Mouse (Mus musculus) liver, postnatal 0 days (tissue): ENCODE results near the gene Gabrp. TPM values are rescaled to one million over a fixed set of nuclear protein-coding genes. Genes with fewer than 3 reads are reported as not detected.

Experiments used
- ATAC-seq: fragments of 200-750 bp; cut with Nextera tagmentation; 2 replicates; pipeline ENCODE4 v1.8.0; 2017; ENCODE audit warnings: mild to moderate bottlenecking, moderate library complexity
- DNase-seq: peaks from one replicate; pipeline ENCODE4 v3.0.0-alpha.2; 2016
- H3K27ac ChIP-seq: fragments of 300-500 bp; sonication (generic); 2 replicates; pipeline ENCODE4 v1.5.1; 2014; ENCODE audit warnings: antibody characterized with exemption, moderate library complexity, mild to moderate bottlenecking, low read depth
- H3K27me3 ChIP-seq: fragments of 300-500 bp; sonication (generic); 2 replicates; pipeline ENCODE4 v1.6.1; 2014; ENCODE audit warnings: low read length, control low read depth, mixed read lengths; ENCODE audit not compliant: insufficient read depth
- H3K36me3 ChIP-seq: fragments of 300-500 bp; sonication (generic); replicated peaks from 2 replicates; pipeline ENCODE4 v1.6.1; 2014; ENCODE audit warnings: mild to moderate bottlenecking, control low read depth, low read length, moderate library complexity, mixed read lengths; ENCODE audit not compliant: insufficient read depth
- H3K4me1 ChIP-seq: fragments of 300-500 bp; sonication (generic); 2 replicates; pipeline ENCODE4 v1.6.1; 2014; ENCODE audit warnings: antibody characterized with exemption, mild to moderate bottlenecking, control low read depth; ENCODE audit not compliant: insufficient read depth
- H3K4me2 ChIP-seq: fragments of 300-500 bp; sonication (generic); 2 replicates; pipeline ENCODE4 v1.6.1; 2014; ENCODE audit warnings: low read depth, mild to moderate bottlenecking, low read length, moderate library complexity, mixed read lengths
- H3K4me3 ChIP-seq: fragments of 300-500 bp; sonication (generic); 2 replicates; pipeline ENCODE4 v1.5.1; 2014; ENCODE audit warnings: low read depth, low read length
- H3K9ac ChIP-seq: fragments of 300-500 bp; sonication (generic); replicated peaks from 2 replicates; pipeline ENCODE4 v1.6.1; 2014; ENCODE audit warnings: mild to moderate bottlenecking, moderate library complexity
- H3K9me3 ChIP-seq: fragments of 300-500 bp; sonication (generic); 2 replicates; pipeline ENCODE4 v1.6.1; 2016; ENCODE audit warnings: mild to moderate bottlenecking, control low read depth, low read length, mixed read lengths
- CTCF ChIP-seq: sonication (generic); IDR thresholded peaks from 2 replicates; pipeline ENCODE4 v1.5.1; 2016; ENCODE audit warnings: antibody characterized with exemption, low read depth
- EP300 ChIP-seq: IDR thresholded peaks from 2 replicates; pipeline ENCODE4 v1.6.1; 2016; ENCODE audit warnings: antibody characterized with exemption, low read depth, mild to moderate bottlenecking
- WGBS: fragments of 180-500 bp; shearing (Covaris S2); extraction: QIAGEN DNeasy Blood & Tissue Kit; methylation state at CpG from one replicate; pipeline ENCODE4 v1.1.7; 2014; ENCODE audit not compliant: insufficient replicate concordance; 5-methylcytosine and 5-hydroxymethylcytosine counted together
- polyA plus RNA-seq: library from polyadenylated mRNA; unstranded; fragments of >200 nt; fragmentation: Nextera tagmentation; extraction: Ambion mirVana; gene quantifications from 2 replicates; pipeline ENCODE4 v1.2.1, GENCODE M21; 2015

The Gabrp gene
- polyA plus RNA-seq, 1 experiment from 2014 or later: 0.05 TPM

- TF ChIP-seq CTCF: peak; percentile 58
- no peak for TF ChIP-seq EP300
- no peaks in the 10 kb centered on the region for H3K4me1 ChIP-seq
- WGBS: 69% methylated on average over 8 of the region's 8 CpGs
- DNase-seq (no peak), ATAC-seq (no peak)
- H3K36me3 ChIP-seq: no peaks in the 10 kb centered on the region
- no peak overlapping the region for H3K27ac ChIP-seq
- H3K9ac ChIP-seq: no peak overlapping the region
- no peak overlapping the region for H3K4me2 ChIP-seq
- no peaks in the 10 kb centered on the region for H3K9me3 ChIP-seq
- H3K27me3 ChIP-seq: no peaks in the 10 kb centered on the region
- no peak overlapping the region for H3K4me3 ChIP-seq
Measured at GRCm38 (mm10) chr11:33554123-33554522, 24.6 kb downstream of the Gabrp start.

- H3K9me3 ChIP-seq: no peaks in the 10 kb centered on the region
- DNase-seq (no peak), ATAC-seq (no peak)
- TF ChIP-seq EP300 (no peak), CTCF (no peak)
- H3K9ac ChIP-seq: no peak overlapping the region
- H3K4me2 ChIP-seq: no peak overlapping the region
- WGBS: 70% methylated on average over 14 of the region's 14 CpGs
- H3K27me3 ChIP-seq: no peaks in the 10 kb centered on the region
- no peaks in the 10 kb centered on the region for H3K4me1 ChIP-seq
- H3K4me3 ChIP-seq: no peak overlapping the region
- H3K27ac ChIP-seq: no peak overlapping the region
- H3K36me3 ChIP-seq: no peaks in the 10 kb centered on the region
Measured at GRCm38 (mm10) chr11:33550861-33551560, 27.7 kb downstream of the Gabrp start.

GRCm38 (mm10) chr11:33547386-33547785 lies 31.4 kb downstream of the Gabrp start:
- TF ChIP-seq CTCF (no peak), EP300 (no peak)
- no peak for ATAC-seq
- H3K4me2 ChIP-seq: no peak overlapping the region
- no peak overlapping the region for H3K4me3 ChIP-seq
- H3K9ac ChIP-seq: no peak overlapping the region
- no peaks in the 10 kb centered on the region for H3K4me1 ChIP-seq
- H3K9me3 ChIP-seq: no peaks in the 10 kb centered on the region
- no peak for DNase-seq
- no peaks in the 10 kb centered on the region for H3K27me3 ChIP-seq
- no peaks in the 10 kb centered on the region for H3K36me3 ChIP-seq
- no peak overlapping the region for H3K27ac ChIP-seq
- WGBS: 81% methylated on average over 2 of the region's 2 CpGs

- 80% methylated on average over 2 of the region's 2 CpGs for WGBS
Measured at GRCm38 (mm10) chr11:33544945-33545344, 33.8 kb downstream of the Gabrp start.

GRCm38 (mm10) chr11:33544121-33544520 lies 34.6 kb downstream of the Gabrp start:
- TF ChIP-seq CTCF: no peak
- TF ChIP-seq EP300: no peak
- H3K4me2 ChIP-seq: no peak overlapping the region
- H3K9me3 ChIP-seq: no peaks in the 10 kb centered on the region
- ATAC-seq: no peak
- no peaks in the 10 kb centered on the region for H3K4me1 ChIP-seq
- no peaks in the 10 kb centered on the region for H3K27me3 ChIP-seq
- no peak for DNase-seq
- H3K9ac ChIP-seq: no peak overlapping the region
- no peaks in the 10 kb centered on the region for H3K36me3 ChIP-seq
- H3K27ac ChIP-seq: no peak overlapping the region
- no peak overlapping the region for H3K4me3 ChIP-seq
- 59% methylated on average over 11 of the region's 11 CpGs for WGBS

More at GRCm38 (mm10) chr11:33544945-33545344, 33.8 kb downstream of the Gabrp start:
- ATAC-seq: no peak
- no peak overlapping the region for H3K4me2 ChIP-seq
- H3K4me1 ChIP-seq: no peaks in the 10 kb centered on the region
- no peaks in the 10 kb centered on the region for H3K36me3 ChIP-seq
- no peak overlapping the region for H3K9ac ChIP-seq
- H3K9me3 ChIP-seq: no peaks in the 10 kb centered on the region
- H3K27me3 ChIP-seq: no peaks in the 10 kb centered on the region
- TF ChIP-seq EP300: no peak
- no peak for TF ChIP-seq CTCF
- no peak overlapping the region for H3K27ac ChIP-seq
- no peak for DNase-seq
- H3K4me3 ChIP-seq: no peak overlapping the region

- Histone ChIP-seq H3K9me3 (no peaks in the 10 kb centered on the region), H3K9ac (no peak overlapping the region), H3K27me3 (no peaks in the 10 kb centered on the region), H3K4me2 (no peak overlapping the region), H3K4me3 (no peak overlapping the region), H3K36me3 (no peaks in the 10 kb centered on the region), H3K27ac (no peak overlapping the region), H3K4me1 (no peaks in the 10 kb centered on the region)
- DNase-seq (no peak), ATAC-seq (no peak)
- WGBS: 72% methylated on average over 5 of the region's 5 CpGs
- TF ChIP-seq CTCF (no peak), EP300 (no peak)
Measured at GRCm38 (mm10) chr11:33537390-33538125, 41.2 kb downstream of the Gabrp start.
